Mouse (Mus musculus) skeletal muscle tissue, postnatal 0 days (tissue): Measurements from ENCODE around the gene Slc17a5. TPM values are rescaled to one million over a fixed set of nuclear protein-coding genes. Genes with fewer than 3 reads are reported as not detected.

Source experiments
- polyA plus RNA-seq: library from polyadenylated mRNA; unstranded; fragments of >200 nt; fragmentation: Nextera tagmentation; extraction: Ambion mirVana; gene quantifications from 2 replicates; pipeline ENCODE4 v1.2.1, GENCODE M21; 2015

Gene Slc17a5
- polyA plus RNA-seq, result 8.8 and 9.2 TPM in 2 replicates

DNA sequence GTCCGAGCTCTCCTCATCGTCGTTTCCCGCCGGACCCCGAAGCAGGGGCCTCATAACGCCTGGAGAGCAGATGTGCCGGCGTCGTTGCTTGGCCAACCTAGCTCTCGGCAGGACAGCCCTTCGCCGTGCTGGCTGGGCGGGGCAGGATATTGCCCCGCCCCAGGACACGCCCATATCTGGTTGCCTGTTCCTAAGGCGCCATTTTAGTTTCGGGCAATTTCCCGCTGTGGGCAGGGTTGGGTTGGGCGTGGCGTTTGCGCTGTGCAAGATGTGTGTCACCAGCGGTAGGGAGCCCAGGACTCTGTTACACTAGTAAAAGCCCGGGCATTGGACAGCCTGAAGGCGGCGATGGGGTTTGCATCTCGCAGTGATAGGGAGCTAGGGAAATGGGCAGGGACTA lies at the start of gene Slc17a5:
Gene Slc17a5, minus strand, starts transcription at position 128 of the 400 bp plus-strand sequence.

DNA sequence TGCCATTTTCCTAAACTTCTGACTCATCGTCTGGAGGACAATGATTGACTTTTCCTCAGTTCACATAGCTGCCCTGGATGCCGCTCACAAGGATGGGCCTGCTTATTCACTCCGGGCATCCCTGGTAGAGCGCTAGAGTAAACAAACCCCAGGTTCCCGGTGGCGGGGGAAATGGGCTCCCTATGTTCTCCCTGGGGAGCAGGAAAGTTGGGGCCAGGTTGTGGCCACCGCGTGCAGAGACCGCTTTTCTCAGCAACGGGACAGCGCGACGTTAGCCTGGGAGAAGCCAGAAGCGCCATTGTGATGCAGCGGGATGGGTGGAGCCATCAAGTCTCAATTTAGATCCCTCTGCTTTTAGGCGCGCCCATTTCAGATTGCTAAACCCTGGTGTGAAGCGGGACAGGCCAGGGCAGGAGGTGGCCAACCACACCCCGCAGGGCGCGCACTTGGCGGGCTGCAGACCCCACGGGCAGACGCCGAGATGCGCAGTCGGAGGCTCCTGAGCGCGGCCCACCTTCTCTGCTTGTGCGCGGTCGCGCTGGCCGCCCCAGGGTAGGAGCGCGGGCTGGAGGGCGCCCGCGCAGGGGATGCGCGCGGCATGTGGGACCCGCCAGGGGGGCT lies 27.7 kb upstream of the Slc17a5 start, which contains the start of gene Cd109:
Gene Cd109, plus strand, starts transcription at position 146 of the 621 bp plus-strand sequence.

DNA sequence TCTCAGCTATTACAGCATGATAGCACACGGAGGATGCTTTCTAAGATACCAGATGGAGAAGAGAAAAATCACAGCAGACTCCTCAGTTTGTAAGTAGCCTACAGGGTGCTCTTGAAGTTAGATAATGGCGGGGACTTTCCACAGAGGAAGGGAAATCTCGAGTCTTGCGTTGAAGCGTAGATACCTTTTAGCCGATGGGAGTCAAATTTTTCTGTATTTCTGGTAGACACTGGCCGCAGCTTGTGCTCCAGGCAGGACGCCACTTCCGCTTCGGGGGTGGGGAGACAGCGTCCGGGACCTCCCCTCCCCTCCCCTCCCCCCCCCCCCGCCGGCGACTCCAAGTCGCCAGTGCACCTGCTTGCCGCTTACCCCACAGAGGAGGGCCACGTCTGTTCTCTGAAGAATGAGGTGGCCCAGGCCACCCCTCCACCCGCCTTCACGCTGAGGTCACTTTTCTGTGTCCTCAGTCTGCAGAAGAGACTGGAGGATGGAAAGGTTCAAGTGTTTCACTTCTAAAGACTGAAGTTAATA lies 98.9 kb downstream of the Slc17a5 start, which contains the start of gene Eef1a1:
Gene Eef1a1, minus strand, starts transcription at position 262 of the 531 bp plus-strand sequence.

Other genes with a start within 250 kb of the Slc17a5 start
- 0.17 and 1.3 TPM in 2 replicates for gene Gsta2, start 232.3 kb downstream of the Slc17a5 start, polyA plus RNA-seq
- not detected in 2 replicates for gene Dppa5a, start 219.9 kb downstream of the Slc17a5 start, polyA plus RNA-seq
- gene Ooep, start 209.3 kb downstream of the Slc17a5 start, polyA plus RNA-seq, result not detected in 2 replicates
- gene Ddx43, start 192.3 kb downstream of the Slc17a5 start, polyA plus RNA-seq, result 0.06 TPM in 1 of 2 replicates, not detected in the other
- gene Cgas, start 144.8 kb downstream of the Slc17a5 start, polyA plus RNA-seq, result 1.0 and 1.2 TPM in 2 replicates
- 19.1 and 19.8 TPM in 2 replicates for gene Mto1, start 139.8 kb downstream of the Slc17a5 start, polyA plus RNA-seq
- 0.77 and 0.95 TPM in 2 replicates for gene Gm17324, start 139.3 kb downstream of the Slc17a5 start, polyA plus RNA-seq
- 2,529 and 2,620 TPM in 2 replicates for gene Eef1a1, start 98.9 kb downstream of the Slc17a5 start, polyA plus RNA-seq
- gene Cd109, start 27.5 kb upstream of the Slc17a5 start, polyA plus RNA-seq, result 4.1 and 4.7 TPM in 2 replicates